Mouse (Mus musculus): ENCODE data around the gene Ten1.

DNA sequence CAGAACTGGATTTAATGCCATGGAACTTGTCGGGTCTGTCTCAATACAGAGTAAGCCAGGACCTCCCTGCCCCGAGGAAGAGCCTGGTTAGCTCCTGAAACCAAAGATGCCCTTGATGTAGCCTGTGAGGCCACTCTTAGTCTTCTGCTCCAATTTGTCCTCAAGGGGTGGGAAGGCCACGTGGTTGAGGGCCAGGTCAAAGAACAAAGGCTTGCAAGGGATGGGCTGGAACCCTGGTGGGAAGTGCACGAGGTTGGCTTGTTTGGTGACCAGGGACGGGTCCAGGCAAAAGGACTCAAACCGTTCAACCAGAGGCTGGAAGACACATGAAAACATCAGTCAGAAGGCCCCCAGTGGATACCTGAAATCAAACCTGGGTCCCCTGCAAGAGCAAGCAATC is 47.0 kb downstream of the Ten1 start:
- TF ChIP-seq POLR2A (IDR thresholded peaks at IDR 0.05; ENCODE audit: control insufficient read depth, extremely low read depth, insufficient read depth, low read length, poor library complexity): no peak
- TF ChIP-seq CTCF (IDR thresholded peaks at IDR 0.05; ENCODE audit: borderline replicate concordance, control insufficient read depth, extremely low read depth, insufficient read depth, low read length, poor library complexity): no peak
